Mouse (Mus musculus) thymus, postnatal 0 days (tissue): ENCODE measurements at regions not wholly inside any gene's neighbourhood (a gene's known extent, or its start where the extent isn't known, plus 50 kb on each side); places are given as distances from the start of the nearest gene placed in this dataset.

Experiments
- DNase-seq: peaks from one replicate; pipeline ENCODE4 v3.0.0-alpha.2; 2015; ENCODE audit warnings: low spot score

DNA sequence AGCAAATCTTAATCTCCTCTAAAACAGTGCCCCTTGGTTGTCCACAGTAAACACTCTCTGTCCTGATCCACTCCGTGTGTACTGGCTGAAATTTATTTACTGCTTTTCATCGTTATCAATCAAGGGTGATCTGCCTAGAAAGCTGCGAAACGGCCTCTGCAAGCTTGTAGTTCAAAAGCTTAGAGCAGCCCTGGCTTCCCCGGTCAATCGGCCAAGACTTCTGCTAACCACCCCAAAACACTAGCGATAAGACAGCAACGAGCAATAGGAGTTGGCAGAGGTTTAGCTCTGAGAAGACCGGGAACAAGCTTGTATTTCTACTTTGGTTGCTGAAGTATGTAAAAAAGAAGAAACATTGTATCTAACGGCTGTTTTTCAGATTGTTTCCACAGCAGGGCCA lies 201.8 kb downstream of the Sptssa start:
- no peak for DNase-seq

DNA sequence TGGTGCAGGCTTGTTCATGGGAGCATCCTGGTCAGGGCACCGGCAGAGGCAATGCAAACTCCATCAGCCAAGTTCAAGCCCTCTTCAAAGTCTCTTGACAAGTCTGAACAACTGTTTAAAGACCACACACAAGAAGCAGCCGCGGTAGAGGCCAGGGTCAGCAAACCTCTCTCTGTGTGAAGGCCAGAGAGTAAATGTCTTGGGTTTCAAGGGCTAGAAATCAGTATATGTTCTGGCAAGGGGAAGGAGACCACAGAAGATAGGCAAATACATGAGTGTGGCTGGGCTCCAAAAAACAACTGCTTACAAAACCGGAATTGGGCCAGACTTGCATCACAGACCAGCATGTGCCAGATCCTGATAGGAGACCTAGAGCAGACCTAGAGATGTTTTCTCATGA lies 203.0 kb downstream of the Sptssa start:
- no peak for DNase-seq

DNA sequence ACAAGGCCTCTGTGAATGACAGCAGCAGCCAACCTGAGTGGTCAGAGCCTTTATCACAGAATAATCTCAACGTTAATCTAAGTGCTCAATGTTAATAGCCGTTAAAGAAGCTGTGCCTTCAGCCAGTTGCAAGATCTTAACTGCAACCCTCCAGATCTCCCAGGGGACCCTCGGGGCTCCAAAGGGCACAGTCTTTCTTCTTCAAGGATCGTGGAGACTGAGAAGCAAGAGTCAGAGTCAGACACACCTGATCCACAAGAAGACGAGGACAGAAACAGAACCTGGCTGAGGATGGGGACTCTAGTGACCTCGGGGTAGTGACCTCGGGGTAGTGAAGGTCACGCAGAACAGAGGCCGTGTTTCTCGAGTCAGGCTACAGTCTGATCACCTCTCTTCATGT lies 206.0 kb downstream of the Sptssa start:
- DNase-seq, result no peak

DNA sequence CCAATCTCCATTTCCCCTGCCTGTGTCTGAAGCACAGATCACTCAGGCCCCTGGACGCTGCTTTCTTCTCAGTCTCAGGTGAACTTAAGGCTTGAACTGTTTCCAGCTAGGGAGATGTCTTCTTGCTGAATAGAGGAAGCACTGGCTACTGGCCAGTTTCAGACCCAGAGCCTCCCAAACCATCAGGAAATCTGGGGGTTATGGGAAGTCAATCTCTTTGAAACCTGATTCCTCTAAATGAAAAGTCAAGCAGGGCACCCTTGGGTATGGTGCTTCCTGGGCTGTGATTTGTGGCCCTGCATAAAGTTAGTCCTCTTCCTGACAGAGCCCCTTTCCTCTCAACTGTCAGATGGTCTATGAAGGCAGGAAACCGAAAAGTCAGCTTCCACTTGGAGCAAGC lies 208.2 kb downstream of the Sptssa start:
- DNase-seq, result no peak

DNA sequence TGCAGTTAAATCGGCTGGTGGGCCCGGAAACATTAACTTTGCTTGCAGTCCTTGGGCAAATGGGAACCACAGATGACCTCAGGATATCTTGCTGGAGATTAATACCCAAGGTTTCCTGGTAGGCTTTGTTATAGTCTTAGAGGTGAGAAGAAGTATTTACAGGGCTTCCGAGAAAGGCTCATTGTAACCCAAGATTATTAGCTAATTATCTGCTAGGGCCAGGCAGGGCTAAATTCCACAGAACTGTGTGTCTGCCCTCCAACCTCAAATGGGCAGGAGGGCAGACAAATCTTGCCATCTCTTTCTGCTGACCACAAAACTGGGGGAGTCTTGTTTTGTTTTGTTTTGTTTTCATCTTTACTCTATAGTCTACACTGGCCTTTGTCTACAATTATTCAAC lies 209.0 kb downstream of the Sptssa start:
- no peak for DNase-seq

DNA sequence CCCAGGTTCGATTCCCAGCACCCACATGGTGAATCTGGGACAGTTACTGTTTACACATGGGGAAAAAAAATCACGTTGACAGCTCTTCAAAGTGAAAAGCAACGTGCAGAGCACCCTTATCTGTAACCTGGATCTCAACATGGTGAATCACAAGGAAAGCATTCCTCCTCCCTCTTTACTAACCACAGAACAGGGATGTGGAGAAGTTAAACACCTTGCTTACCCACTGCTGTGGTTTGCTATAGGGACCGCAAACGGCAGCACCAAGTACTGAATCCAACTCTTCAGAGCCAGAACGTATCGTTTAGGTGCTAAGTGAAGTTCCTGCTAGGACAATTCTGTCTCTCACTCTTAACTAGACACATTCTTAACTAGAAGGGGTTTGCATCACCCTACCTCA lies 210.0 kb downstream of the Sptssa start:
- no peak for DNase-seq

DNA sequence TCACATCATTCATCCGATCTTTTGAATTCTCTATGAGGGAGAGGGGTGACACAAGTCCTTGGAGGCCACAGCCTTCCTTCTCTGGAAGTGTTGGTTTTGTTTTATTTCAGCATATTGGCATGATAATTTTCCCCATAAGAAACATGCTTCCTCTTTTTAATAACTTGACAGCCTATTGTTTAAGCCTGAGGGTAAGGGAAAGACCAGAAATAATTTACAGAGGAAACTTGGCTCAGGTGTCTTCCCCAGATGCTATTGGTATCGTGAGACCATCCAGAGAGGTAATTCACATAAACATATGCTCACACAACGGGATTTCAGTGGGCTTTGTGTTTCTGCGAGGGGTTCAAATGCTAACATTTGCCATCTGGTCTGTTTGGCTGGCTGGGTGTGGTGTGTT lies 212.0 kb downstream of the Sptssa start:
- DNase-seq, result no peak

DNA sequence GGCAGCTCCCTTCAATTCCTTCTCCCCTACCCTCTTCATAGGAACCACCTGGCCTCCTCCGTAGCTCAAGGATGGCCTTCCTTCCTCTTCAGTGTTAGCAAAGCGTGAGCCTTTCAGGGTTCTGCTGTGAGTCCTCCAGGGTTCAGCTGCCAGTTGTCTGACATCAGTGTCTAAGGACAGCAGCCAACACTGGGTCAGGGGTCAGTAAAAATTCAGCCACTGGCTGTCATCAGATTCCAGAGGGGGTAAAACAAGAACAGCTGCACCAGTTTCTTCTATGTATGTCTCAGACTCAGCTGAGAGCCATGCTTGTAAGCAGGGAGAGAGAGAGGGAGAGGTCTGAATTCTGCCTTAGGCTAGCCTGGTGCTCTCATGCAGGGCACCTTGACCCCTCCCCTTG lies 213.1 kb downstream of the Sptssa start:
- DNase-seq, result no peak

DNA sequence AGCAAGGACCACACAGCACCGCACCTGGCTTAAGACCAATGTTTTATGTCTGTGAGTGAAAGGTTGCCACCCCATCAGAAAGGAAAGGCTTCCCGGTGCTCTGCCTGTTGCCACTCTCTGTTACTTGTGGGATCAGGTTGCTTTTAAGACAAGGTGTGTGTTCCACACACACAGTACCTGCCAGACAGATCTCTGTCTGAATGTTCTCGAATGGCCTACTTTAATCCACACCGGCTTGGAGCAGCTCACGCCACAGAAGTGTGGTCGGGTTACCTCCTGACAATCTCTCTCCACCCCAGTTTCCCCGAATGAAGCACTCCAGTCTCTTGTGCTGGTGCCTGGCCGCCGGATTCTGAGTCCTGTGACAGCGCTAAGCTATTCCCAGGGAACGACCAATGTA lies 214.0 kb downstream of the Sptssa start:
- DNase-seq, result no peak

DNA sequence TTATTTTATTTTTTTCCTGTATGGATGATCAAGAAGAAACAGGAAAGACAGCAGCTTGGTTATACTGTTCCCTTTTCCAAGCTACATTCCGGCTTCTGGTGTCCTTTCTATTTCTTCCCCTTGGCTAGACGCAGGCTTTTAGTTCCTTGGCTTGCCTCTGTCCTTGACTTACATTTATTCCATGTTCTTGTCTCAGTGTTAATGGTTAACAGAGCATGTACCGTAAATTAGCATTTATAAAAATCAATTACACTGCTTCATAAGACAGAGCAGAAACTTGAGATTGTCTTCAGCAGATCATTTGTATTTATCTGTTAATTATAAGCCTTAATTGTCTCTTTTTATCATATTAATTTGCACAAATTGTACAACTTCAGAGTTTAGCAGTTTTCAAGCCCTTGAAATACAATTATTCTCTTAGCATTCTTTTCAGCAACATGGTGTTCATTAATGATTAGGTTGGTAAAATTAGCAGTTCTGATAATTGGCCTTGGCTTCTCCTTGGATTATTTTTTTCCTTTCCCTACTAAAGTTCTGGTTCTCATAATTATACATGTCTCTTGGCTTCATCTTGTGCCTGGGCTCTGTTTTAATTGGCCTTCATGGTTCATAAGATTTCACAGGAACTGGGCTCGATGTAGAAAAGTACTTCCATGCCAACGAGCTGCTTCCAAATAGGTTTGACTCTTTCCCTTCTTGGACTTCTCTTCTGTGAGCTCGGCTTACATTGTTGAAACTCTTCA lies 215.4 kb downstream of the Sptssa start:
- DNase-seq, result no peak

DNA sequence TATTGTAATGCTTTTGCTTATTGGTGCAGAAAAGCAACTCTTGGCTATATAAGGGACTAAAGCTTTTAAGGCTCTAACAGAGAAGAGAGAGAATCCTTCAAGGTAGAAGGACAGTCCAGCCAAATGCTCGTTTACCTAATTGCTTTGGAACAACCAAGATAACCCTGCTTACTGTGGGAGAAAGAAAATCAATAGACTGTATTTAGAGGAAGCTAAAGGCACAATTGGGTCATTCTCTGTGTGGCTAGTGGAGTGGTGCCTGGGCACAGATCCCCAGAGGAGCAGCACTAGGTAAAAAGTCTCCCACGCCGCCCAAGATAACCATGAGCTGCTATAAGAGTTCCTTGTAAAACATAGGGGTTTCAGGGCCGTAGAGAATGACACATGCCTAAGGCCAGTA lies 217.6 kb downstream of the Sptssa start:
- no peak for DNase-seq

DNA sequence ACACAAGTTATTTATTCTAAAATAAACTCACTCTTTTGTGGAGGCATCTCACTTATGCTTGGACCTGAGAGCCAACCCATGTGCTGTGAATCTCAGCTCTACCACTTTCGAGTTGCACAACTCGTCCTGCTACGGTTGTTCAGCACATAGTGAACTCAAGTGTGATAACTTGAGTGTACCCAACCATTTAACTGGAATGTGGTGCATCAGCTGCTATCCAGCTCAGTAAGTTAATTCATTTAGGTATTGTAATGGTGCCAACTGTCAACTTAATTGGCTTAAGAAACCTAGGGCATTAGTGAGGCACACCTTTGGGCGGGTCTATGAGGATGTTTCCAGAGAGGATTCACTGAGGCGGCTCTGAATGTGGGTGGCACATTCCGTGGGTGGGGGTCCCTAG lies 221.6 kb upstream of the Egln3 start:
- no peak for DNase-seq

DNA sequence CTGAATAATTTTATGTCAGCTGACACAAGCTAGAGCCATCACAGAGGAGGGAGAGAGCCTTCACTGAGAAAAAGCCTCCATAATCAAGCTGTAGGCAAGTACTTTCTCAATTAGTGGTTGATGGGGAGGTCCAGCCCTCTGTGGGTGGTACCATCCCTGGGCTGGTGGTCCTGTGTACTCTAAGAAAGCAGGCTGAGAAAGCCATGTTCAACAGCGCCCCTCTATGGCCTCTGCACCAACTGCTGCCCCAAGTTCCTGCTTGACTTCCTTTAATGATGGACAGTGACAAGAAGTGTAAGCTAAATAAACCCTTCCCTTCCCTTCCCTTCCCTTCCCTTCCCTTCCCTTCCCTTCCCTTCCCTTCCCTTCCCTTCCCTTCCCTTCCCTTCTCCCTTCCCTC lies 211.2 kb upstream of the Egln3 start:
- DNase-seq, result no peak

DNA sequence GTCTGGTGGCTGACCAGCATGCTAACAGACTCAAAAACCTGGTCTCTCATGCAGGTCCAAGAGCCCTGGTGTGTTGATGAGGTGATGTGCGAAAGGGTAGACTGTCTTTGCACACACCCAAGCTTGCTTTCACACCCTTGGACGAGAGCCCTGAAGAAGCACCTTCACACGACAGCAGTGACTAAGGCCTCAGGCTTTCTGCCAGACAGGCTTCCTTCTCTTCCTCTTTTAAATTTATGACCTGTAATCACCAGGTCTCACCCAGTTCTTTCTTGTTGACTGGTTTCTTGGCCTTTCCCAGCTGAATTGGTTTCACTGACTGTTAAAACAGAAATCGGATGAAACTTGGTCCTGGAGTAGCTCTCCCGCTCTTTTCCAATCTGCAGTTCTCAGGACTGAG lies 210.5 kb upstream of the Egln3 start:
- DNase-seq, result no peak

DNA sequence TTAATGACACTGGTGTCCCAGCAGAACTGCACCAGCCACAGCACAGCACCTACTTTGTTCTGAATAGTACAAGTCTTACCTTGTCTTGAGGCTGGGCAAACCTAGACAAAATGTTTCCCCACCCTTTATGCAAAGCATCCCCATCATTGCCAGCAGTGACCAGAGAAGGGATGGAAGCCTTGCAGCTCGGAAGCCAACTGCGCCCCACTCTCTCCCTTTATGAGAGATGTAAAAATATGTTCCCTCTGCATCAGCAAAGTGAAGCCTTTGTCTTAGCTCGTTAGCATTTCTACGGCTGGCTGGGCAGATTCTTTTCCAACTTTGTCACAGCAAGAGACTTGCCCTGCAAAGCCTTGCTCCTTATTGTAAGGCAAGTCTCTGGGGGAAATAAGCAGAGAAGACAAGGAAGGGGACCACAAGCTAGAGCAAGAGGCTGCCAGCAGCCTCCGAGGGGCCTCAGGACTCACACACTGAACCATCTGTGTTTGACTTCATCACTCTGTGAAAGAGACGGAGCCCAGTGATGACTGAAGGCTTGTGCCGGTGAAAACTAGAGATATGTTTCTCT lies 206.5 kb upstream of the Egln3 start:
- DNase-seq, result no peak

DNA sequence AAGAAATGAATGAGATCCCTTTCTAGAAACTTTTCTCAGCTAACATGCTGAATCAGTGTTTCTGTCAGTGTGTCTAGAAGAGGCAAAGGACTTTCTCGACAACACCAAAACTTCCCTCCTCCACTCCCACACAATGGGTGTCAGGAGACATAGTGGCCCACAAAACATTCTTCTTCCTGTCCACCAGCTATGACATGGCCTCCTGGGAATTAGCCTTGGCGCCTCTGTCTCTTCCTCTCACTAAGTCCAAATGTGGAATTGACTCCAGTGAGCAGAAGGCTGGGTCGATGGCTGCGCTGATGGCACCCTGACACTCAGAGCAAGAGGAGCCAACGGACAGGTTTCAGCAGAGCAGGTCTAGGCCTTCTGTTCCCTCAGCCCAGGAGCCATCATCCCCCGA lies 205.2 kb upstream of the Egln3 start:
- DNase-seq, result no peak

DNA sequence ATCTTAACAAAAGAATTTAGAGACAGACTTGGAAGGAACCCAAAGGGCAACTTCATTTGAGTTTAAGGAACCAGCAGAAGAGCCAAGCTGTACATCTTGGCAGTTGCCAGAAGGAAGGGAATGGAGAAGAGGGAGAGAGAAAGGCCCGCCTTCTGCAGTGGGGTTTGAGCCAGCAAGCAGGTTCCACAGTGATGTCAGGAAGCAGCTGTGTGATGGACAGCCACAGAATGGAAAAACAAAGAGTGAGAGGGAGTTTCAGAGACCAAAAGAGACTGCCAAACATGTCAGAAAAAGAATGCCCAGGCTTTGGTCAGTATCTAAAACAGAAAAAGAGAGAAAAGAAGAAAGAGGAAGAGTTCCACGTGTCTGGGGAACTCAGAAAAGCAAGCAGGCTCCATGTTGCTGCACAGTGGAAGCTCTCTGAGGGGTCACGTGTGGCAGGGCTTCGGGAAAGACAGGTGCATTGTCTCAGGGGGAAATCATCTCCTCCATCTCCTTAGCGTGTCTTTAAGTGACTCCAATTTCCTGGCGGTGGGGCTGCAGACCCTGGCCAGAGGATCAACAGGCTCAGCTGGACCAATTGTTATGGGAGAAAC lies 203.7 kb upstream of the Egln3 start:
- no peak for DNase-seq

DNA sequence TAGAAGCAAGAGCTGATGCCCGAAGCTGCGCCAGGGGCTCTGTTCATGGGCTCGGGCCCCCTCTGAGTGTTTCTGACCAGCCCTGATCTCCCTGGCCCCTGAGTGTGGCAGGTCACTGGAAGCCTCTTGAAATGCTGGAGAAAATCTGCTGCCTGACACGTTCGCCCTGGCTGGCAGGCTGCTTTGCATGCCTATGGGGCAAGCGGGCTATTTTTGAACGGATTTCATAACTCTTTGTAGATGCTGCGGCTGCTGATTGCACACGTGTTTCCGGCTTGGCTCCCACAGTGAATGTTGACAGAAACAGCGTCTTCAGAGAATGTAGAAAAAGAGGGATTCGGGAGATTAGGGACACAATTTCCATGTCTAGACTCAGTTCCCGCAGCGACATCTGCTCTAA lies 201.4 kb upstream of the Egln3 start:
- peak; percentile 15 for DNase-seq

DNA sequence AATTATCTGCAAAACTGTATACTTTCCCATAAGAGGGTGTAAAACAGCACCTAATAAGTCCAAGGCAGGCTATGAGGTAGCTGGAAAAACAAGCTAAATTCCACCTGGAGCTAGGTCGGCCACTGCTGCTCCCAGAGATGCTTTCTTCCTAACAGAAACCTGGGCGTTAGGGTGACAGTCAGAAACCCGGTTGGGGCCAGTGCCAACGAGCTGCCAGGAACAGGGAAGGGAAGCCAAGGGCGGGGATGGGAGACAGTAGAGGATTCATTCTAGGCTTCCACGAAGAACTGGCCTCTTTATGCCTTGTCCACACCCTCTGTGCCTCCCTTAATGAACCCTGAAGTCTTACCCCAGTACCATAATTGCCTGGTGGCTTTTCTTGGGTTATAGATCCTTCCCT lies 198.9 kb upstream of the Egln3 start:
- no peak for DNase-seq

DNA sequence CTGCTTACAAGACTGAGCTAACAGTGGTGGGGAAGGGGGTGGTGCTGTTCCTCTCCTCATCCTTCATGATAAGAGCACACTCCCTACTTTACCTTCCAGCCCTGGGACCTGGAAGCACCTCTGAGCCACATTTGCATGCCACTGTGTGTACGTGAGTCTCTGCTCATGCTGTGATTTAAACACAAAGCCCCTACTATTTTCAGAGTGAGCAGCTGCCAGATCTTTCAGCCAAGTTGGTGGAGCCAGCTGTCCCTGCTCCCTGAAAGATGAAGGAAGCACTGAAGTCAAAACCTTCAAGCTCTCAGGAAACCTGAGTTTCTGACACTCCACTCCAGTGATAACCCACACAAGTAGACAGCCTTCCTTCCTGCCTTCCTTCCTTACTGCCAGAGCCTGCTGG lies 198.0 kb upstream of the Egln3 start:
- no peak for DNase-seq

DNA sequence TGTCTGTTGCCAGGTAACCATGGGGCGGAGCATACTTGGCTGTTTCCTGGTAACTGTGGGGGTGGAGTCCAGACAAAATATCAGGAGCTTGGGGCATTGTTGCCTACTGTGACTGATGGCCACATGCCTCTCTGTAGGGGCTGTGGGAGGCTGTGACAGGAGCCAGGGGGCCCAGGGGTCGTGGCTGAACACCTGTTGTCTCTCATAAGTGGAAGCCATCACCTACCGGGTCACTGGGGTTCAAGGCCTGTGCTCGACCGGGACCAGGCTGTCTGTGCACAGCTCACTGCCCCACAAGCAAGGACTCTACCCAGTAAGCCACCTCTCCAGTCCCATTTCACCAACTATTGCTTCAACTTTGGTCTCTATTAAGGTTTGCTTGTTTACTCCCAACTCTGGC lies 196.4 kb upstream of the Egln3 start:
- DNase-seq, result no peak

DNA sequence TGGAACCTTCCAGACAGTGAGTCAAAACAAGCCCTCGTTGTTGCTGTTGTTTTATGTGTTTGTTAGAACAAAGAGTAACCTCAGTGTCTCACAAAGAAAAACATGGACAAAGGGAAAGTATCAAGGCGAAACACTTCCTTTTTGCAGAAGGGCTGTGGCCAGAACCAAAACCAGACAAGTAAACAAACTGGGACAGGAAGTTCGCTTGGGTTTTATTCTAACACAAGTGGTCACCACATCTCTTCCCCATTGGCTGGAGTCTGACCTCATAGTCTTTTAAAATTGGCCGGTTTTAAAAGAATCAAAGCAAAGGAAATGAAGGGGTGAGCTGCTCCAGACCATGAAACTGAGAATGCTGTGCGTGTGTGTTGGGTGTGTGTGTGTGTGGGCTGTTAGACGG lies 194.4 kb upstream of the Egln3 start:
- no peak for DNase-seq

DNA sequence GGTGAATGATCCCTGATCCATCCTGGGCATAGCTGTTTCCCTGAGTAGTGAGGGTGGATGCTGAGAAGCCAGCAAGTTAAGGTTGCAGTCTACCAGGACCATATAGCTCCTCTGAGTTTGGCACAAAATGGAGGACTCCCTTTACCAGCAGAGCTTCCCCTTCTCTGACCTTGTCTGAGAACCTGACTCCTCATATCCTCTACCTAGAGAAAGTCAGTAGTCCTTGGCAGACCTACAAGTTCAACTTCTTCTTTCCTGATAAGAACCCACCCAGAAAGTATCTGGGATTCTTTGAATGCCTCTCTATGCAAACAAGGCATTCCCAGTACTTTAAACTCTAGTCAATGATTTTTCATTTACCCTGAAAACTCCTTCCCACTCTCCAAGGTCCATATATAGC lies 193.3 kb upstream of the Egln3 start:
- no peak for DNase-seq
